Mouse (Mus musculus): ENCODE data around the gene Npb. TPM values are rescaled to one million over a fixed set of nuclear protein-coding genes. Genes with fewer than 3 reads are reported as not detected.

Npb gene
- polyA plus RNA-seq, 1 experiment from 2014 or later = 0.59 TPM

DNA sequence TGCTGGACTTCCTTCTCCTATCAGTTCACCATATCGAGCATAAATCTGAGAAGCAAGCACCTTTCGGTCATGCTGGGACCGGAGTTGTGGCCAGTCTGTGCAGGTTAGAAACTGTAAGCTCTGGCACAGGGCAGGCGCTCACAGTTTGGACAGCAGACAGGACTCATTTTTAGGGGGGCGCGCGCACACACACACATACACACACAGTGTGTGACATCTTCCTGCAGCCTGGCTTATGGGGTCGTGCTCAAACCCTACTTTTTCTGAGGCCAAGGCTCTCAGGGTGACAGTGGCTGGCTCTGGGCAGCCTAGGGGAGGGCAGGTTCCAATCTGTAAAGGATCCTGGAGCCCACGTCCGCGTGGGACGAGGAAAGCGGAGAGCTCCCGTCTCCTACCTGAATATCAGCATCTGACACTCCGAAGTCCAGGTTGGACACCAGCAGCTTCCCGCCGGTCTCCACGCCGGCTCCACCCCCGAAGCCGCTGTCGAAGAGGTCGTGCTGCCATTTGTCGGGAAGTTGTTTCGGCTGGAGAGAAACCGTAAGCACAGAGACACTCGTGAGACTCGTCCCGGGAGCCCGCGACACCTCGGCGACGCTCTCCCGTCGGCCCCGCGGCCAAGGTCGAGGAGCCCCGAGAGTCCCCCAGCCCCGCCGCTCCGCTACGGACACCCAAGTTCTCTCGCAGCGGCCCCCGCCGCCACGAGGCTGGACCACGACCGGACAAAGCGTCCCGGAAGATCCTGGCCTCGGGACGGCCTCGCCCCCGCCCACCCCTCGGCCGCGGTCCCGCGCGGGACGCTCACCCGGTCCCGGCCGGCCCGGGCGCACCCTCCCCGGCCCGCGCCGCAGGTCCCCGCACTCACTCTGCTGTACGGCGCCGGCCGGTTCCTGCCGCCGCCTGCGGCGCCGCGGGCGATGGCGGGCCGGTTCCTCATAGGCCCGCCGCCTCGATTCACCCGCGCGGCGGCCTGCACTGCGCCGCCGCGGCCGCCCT is 10.7 kb upstream of the Npb start:
- no peaks in the 10 kb centered on the region for H3K27me3 ChIP-seq
- ATAC-seq (peak; percentile 22), DNase-seq (ENCODE audit: low read depth, low spot score) (no peak)
- no peak for TF ChIP-seq CTCF (IDR thresholded peaks at IDR 0.05)
- in situ Hi-C loops (cut with MboI; ENCODE audit: low pct_unique_long_range_greater_than_20kb) = no loop called here
- ChIA-PET CTCF (interaction anchor here (1.3 kb wide), 1 partner anchor 15 kb away, joined by 3 read pairs; no protein-coding TSS in a partner anchor), POLR2A (interaction anchor here (0.6 to 1.1 kb wide), 3 partner anchors 17 to 114 kb away, joined by 3 read pairs; partner anchors contain the start of gene Mrpl12)

- in situ Hi-C loops (cut with MboI; ENCODE audit: low pct_unique_long_range_greater_than_20kb) = no loop called here
Observed at GRCm38 (mm10) chr11:120598283-120598989, 9.8 kb upstream of the Npb start, which contains the start of the genes Alyref and Anapc11. Gene Alyref (minus strand): TSS chr11:120598365. Gene Anapc11 (plus strand): TSS chr11:120598421.

GRCm38 (mm10) chr11:120598990-120599549 is 9.2 kb upstream of the Npb start:
- POLR2A ChIA-PET = interaction anchor here (0.6 to 0.9 kb wide), 2 partner anchors 11 to 32 kb away, joined by 3 read pairs; no protein-coding TSS in a partner anchor
- DNase-seq (ENCODE audit: low read depth, low spot score) (no peak), ATAC-seq (no peak)

More at GRCm38 (mm10) chr11:120598283-120598989, 9.8 kb upstream of the Npb start, which contains the start of the genes Alyref and Anapc11:
- no peak for TF ChIP-seq CTCF (IDR thresholded peaks at IDR 0.05)
- ATAC-seq = peak; percentile 92
- POLR2A ChIA-PET = interaction anchor here (0.6 to 0.9 kb wide), 2 partner anchors 10 to 32 kb away, joined by 3 read pairs; no protein-coding TSS in a partner anchor
- CTCF ChIA-PET = interaction anchor here (1.3 kb wide), 1 partner anchor 16 kb away, joined by 3 read pairs; no protein-coding TSS in a partner anchor
- no peaks in the 10 kb centered on the region for H3K27me3 ChIP-seq
- peak; percentile 72 for DNase-seq (ENCODE audit: low read depth, low spot score)

DNA sequence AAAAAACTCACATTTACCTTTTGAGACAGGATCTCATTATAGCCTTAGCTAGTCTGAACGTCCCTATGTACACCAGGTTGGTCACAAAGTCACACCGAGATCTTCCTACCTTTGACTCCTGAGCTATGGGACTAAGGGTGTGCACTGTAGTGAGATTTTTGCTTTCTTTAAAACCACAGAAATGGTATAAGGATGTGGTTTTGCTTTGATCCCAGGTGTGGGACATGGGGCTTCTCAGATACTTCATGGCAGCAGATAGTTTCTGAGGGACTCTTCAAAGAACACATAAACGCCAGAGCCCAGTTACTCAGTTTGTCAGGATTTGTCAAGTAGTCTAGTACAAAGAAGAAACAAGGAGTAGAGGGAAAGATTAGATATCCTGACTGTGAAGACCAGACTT is 7.6 kb upstream of the Npb start:
- ATAC-seq = no peak
- in situ Hi-C loops (cut with MboI; ENCODE audit: low pct_unique_long_range_greater_than_20kb) = no loop called here
- ChIA-PET CTCF (interaction anchor here (1.1 kb wide), 1 partner anchor 24 kb away, joined by 3 read pairs; no protein-coding TSS in a partner anchor), POLR2A (interaction anchor here (0.5 kb wide), 1 partner anchor 418 kb away, joined by 3 read pairs; no protein-coding TSS in a partner anchor)
- TF ChIP-seq CTCF (IDR thresholded peaks at IDR 0.05) = no peak
- no peaks in the 10 kb centered on the region for H3K27me3 ChIP-seq
- DNase-seq (ENCODE audit: low read depth, low spot score) = no peak

More at GRCm38 (mm10) chr11:120598990-120599549, 9.2 kb upstream of the Npb start:
- TF ChIP-seq CTCF (IDR thresholded peaks at IDR 0.05) = no peak
- no peaks in the 10 kb centered on the region for H3K27me3 ChIP-seq
- in situ Hi-C loops (cut with MboI; ENCODE audit: low pct_unique_long_range_greater_than_20kb) = no loop called here
- CTCF ChIA-PET = no interaction called here

DNA sequence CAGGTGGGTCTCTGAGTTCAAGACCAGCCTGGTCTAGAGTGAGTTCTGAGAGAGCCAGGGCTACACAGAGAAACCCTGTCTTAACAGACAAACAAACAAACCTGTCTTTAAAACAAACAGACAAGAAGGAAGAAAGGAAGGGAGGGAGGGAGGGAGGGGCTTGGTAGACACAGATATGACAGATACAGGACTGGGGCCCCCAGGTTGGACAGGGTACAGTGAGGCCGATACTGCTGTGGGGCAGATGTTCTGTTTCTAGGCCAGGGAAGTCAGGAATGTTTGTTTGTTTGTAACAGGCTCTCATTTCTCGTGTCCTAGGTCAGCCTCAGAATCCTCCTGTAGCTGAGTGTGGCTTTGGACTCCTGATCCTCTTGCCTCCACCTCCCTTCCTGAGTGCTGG is 4.7 kb upstream of the Npb start:
- in situ Hi-C loops (cut with MboI; ENCODE audit: low pct_unique_long_range_greater_than_20kb) = no loop called here
- DNase-seq (ENCODE audit: low read depth, low spot score) = no peak
- CTCF ChIA-PET = no interaction called here

DNA sequence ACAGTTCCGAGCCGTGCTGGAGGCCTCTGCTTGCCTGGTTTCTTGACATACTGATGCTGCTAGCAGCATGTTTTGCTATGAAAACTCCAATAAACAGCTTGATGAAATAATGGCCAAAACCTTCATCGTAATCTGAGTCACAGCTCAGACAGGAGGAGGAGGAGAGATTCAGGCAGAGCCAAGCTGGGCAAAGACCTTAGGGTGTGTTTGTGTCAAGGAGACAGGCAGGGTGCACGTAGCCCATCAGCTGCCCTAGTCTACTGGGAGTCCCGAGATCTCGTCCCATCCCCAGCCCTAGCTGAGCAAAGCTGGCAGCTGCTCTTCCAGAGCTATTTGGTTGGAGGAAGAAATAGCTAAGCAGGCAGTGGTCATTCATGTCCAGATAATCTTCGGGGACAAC is 2.6 kb upstream of the Npb start:
- TF ChIP-seq CTCF (IDR thresholded peaks at IDR 0.05) = no peak
- no peaks in the 10 kb centered on the region for H3K27me3 ChIP-seq
- ChIA-PET POLR2A (interaction anchor here (0.5 kb wide), 1 partner anchor 139 kb away, joined by 3 read pairs; no protein-coding TSS in a partner anchor), CTCF (interaction anchor here (1.3 kb wide), 1 partner anchor 26 kb away, joined by 3 read pairs; no protein-coding TSS in a partner anchor)
- no peak for DNase-seq (ENCODE audit: low read depth, low spot score)
- no peak for ATAC-seq
- in situ Hi-C loops (cut with MboI; ENCODE audit: low pct_unique_long_range_greater_than_20kb) = no loop called here

More for the DNA sequence above, 4.7 kb upstream of the Npb start:
- no peak for ATAC-seq
- POLR2A ChIA-PET = no interaction called here
- no peaks in the 10 kb centered on the region for H3K27me3 ChIP-seq
- no peak for TF ChIP-seq CTCF (IDR thresholded peaks at IDR 0.05)

DNA sequence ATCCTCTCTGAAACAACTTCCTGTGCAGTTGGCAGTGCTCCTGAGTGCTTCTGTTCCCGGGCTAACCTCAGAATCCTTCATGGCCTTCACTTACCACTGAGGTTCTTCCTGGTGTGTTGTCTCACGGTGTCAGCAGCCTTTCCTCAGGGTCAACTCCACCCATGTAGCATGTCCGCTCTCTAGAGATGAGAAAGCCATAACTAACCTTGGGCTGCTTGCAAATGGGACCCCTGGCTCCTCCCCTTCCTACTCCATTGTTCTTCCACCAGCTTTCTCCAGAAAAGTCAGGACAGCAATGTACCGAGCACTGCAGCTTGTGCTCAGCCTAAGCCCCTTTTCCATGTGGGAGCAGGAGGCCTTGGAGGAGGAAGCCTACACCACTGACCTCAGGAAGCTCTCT is 1.5 kb upstream of the Npb start:
- no peaks in the 10 kb centered on the region for H3K27me3 ChIP-seq
- ATAC-seq = no peak
- in situ Hi-C loops (cut with MboI; ENCODE audit: low pct_unique_long_range_greater_than_20kb) = no loop called here
- no peak for TF ChIP-seq CTCF (IDR thresholded peaks at IDR 0.05)
- no peak for DNase-seq (ENCODE audit: low read depth, low spot score)
- POLR2A ChIA-PET = no interaction called here
- CTCF ChIA-PET = interaction anchor here (1.3 kb wide), 1 partner anchor 27 kb away, joined by 3 read pairs; no protein-coding TSS in a partner anchor

DNA sequence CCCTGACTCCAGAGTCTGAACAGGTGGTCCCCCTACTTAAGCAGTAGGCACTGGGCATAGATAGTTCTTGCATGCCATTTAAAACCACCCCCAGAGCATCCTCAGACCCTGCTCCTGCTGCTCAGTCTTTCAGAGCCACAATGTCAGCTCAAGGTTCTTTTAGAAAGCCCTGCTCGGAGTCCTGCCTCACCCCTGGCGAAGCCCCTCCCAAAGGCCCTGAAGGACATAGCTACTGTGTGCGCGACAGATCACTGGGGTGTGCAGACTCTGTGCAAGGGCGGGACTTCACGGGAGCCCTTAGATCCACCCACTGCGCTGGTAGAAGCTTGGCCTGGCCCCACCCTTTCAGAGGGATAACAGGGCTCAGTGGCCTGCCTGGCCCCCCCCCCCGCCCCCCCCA is 973 bp downstream of the Npb start:
- CTCF ChIA-PET = no interaction called here
- no peaks in the 10 kb centered on the region for H3K27me3 ChIP-seq
- DNase-seq (ENCODE audit: low read depth, low spot score) = no peak
- in situ Hi-C loops (cut with MboI; ENCODE audit: low pct_unique_long_range_greater_than_20kb) = no loop called here
- no peak for ATAC-seq
- TF ChIP-seq CTCF (IDR thresholded peaks at IDR 0.05) = no peak
- POLR2A ChIA-PET = interaction anchor here (0.7 kb wide), 1 partner anchor 109 kb away, joined by 3 read pairs; no protein-coding TSS in a partner anchor

- ChIA-PET POLR2A (no interaction called here), CTCF (interaction anchor here (2.0 kb wide), 1 partner anchor 121 kb away, joined by 6 read pairs; no protein-coding TSS in a partner anchor)
- DNase-seq (ENCODE audit: low read depth, low spot score) = no peak
- in situ Hi-C loops (cut with MboI; ENCODE audit: low pct_unique_long_range_greater_than_20kb) = no loop called here
- no peaks in the 10 kb centered on the region for H3K27me3 ChIP-seq
- ATAC-seq = no peak
- TF ChIP-seq CTCF (IDR thresholded peaks at IDR 0.05) = no peak
Observed at GRCm38 (mm10) chr11:120610477-120611046, 2.3 kb downstream of the Npb start.

Measured in Patski (cell line).